Mouse (Mus musculus): ENCODE data around the gene Senp2. TPM values are rescaled to one million over a fixed set of nuclear protein-coding genes. Genes with fewer than 3 reads are reported as not detected.

Gene Senp2
- polyA plus RNA-seq, 1 experiment = 87.9 TPM

DNA sequence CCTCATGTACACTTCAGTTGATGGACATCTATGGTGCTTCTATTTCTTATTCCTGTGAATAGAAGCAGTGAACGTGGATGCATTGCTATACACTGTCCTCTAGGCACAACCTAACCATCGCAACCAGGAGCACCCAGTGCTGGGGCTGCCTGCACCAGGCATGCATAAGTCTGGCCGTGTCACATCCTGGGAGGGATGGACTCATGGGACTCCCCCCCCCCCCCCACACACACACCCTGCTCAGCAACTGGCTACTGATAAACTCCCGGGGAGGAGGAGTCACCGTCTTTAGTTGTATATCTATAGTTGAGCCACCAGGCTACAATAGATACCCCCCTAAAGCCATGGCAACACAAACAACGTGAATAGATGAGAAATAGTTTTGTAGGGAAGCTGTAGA, 48.2 kb downstream of the Senp2 start:
- no peak overlapping the region for H3K4me3 ChIP-seq (ENCODE audit: low read depth, low read length)
- H3K27me3 ChIP-seq (ENCODE audit: control insufficient read depth, insufficient read depth, low read length, poor library complexity, severe bottlenecking) = no peaks in the 10 kb centered on the region
- H3K9me3 ChIP-seq (replicated peaks; ENCODE audit: control insufficient read depth, insufficient read depth, low read length, poor library complexity, severe bottlenecking) = no peaks in the 10 kb centered on the region
- TF ChIP-seq EP300 (IDR thresholded peaks at IDR 0.05; ENCODE audit: insufficient read depth, low read depth, low read length) = no peak
- TF ChIP-seq CTCF (IDR thresholded peaks at IDR 0.05; ENCODE audit: low read depth, low read length) = no peak
- no peak for TF ChIP-seq POLR2A (IDR thresholded peaks at IDR 0.05; ENCODE audit: insufficient read depth, low read length)
- no peak overlapping the region for H3K9ac ChIP-seq (ENCODE audit: low read depth, poor library complexity, severe bottlenecking)
- H3K36me3 ChIP-seq (ENCODE audit: control insufficient read depth, insufficient read depth, low read length, poor library complexity, severe bottlenecking) = no peaks in the 10 kb centered on the region
- H3K4me1 ChIP-seq (ENCODE audit: control insufficient read depth, insufficient read depth, low read length) = peaks cover 4% of the 10 kb centered on the region
- H3K27ac ChIP-seq (ENCODE audit: insufficient read depth, low read length) = no peak overlapping the region

DNA sequence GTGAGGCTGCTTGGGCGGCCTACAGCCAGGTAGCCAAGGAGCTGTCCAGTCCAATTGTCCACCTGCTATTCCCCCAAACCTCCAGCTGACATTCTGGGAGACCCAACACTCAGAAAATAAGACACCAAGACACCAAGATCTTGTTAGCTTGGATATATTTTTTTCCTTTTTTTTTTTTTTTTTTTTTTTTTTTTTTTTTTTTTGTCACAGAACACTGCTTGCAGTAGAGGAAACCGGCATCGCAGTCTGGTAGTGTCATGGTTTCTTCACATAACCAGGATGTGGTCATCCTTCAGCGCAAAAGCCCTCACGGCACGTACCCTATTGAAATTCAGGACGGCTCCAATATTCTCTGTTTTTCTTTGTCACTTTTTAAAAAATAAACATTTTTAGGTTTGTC, 49.6 kb downstream of the Senp2 start:
- TF ChIP-seq EP300 (IDR thresholded peaks at IDR 0.05; ENCODE audit: insufficient read depth, low read depth, low read length) (no peak), CTCF (IDR thresholded peaks at IDR 0.05; ENCODE audit: low read depth, low read length) (no peak), POLR2A (IDR thresholded peaks at IDR 0.05; ENCODE audit: insufficient read depth, low read length) (no peak)
- H3K4me3 ChIP-seq (ENCODE audit: low read depth, low read length) = no peak overlapping the region

DNA sequence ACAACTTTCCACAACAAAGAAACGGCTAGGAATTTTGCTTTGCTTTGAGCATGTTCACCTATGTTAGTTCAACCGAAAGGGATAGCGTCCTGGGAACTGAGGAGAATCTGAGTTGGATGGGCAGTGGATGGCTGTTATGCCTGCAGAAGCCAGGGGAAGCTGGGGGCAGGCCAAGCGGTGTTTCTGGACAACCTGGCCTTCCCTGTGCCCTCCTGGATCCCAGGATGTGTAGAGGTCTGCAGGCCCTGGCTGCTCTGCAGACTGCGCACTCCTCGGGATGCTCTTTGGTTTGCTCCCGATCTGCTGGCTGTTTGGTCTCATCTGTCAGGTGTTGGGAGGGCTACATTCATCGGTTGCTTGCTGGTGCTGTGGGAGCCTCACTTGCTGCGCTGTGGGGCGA, 51.1 kb downstream of the Senp2 start:
- Histone ChIP-seq H3K36me3 (ENCODE audit: control insufficient read depth, insufficient read depth, low read length, poor library complexity, severe bottlenecking) (no peaks in the 10 kb centered on the region), H3K27ac (ENCODE audit: insufficient read depth, low read length) (no peak overlapping the region), H3K4me1 (ENCODE audit: control insufficient read depth, insufficient read depth, low read length) (peaks cover 4% of the 10 kb centered on the region), H3K4me3 (ENCODE audit: low read depth, low read length) (no peak overlapping the region), H3K27me3 (ENCODE audit: control insufficient read depth, insufficient read depth, low read length, poor library complexity, severe bottlenecking) (no peaks in the 10 kb centered on the region), H3K9ac (ENCODE audit: low read depth, poor library complexity, severe bottlenecking) (no peak overlapping the region), H3K9me3 (replicated peaks; ENCODE audit: control insufficient read depth, insufficient read depth, low read length, poor library complexity, severe bottlenecking) (no peaks in the 10 kb centered on the region)
- TF ChIP-seq CTCF (IDR thresholded peaks at IDR 0.05; ENCODE audit: low read depth, low read length) (no peak), POLR2A (IDR thresholded peaks at IDR 0.05; ENCODE audit: insufficient read depth, low read length) (no peak), EP300 (IDR thresholded peaks at IDR 0.05; ENCODE audit: insufficient read depth, low read depth, low read length) (no peak)

More for the DNA sequence above, 49.6 kb downstream of the Senp2 start:
- Histone ChIP-seq H3K27me3 (ENCODE audit: control insufficient read depth, insufficient read depth, low read length, poor library complexity, severe bottlenecking) (no peaks in the 10 kb centered on the region), H3K27ac (ENCODE audit: insufficient read depth, low read length) (no peak overlapping the region), H3K36me3 (ENCODE audit: control insufficient read depth, insufficient read depth, low read length, poor library complexity, severe bottlenecking) (no peaks in the 10 kb centered on the region), H3K4me1 (ENCODE audit: control insufficient read depth, insufficient read depth, low read length) (peaks cover 4% of the 10 kb centered on the region), H3K9me3 (replicated peaks; ENCODE audit: control insufficient read depth, insufficient read depth, low read length, poor library complexity, severe bottlenecking) (no peaks in the 10 kb centered on the region), H3K9ac (ENCODE audit: low read depth, poor library complexity, severe bottlenecking) (no peak overlapping the region)

DNA sequence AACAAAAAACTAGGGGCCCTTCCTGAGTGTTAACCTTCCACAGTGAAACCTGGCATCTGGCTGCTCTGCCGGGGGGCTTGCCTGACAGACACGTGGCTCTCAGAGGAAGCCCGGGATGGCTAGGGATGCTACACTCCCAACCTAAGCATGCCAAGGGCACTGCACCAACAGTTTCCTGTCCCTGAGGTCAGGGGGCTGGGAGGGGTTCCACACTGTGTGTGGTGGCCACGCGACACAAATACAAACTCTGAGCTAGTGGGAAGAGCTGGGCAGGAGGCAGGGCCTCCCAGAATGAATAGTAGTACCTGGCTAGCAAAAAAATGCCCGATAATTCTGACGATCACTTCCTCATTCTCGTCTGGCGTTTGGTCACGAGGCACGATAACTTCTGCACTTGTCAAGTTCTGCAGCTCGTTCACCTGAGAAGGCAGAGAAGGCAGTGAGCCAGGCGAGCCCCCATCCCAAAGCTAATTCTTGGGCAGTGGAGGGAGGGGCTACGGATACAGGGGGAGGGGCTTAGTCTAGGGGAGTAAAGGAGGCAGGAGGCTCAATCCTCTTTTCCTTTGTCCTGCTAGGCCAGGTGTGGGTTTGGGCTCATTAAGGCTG, 52.4 kb downstream of the Senp2 start:
- H3K36me3 ChIP-seq (ENCODE audit: control insufficient read depth, insufficient read depth, low read length, poor library complexity, severe bottlenecking) = no peaks in the 10 kb centered on the region
- no peaks in the 10 kb centered on the region for H3K27me3 ChIP-seq (ENCODE audit: control insufficient read depth, insufficient read depth, low read length, poor library complexity, severe bottlenecking)
- no peak overlapping the region for H3K9ac ChIP-seq (ENCODE audit: low read depth, poor library complexity, severe bottlenecking)
- H3K4me3 ChIP-seq (ENCODE audit: low read depth, low read length) = no peak overlapping the region
- no peak for TF ChIP-seq EP300 (IDR thresholded peaks at IDR 0.05; ENCODE audit: insufficient read depth, low read depth, low read length)
- no peak for TF ChIP-seq POLR2A (IDR thresholded peaks at IDR 0.05; ENCODE audit: insufficient read depth, low read length)
- TF ChIP-seq CTCF (IDR thresholded peaks at IDR 0.05; ENCODE audit: low read depth, low read length) = no peak
- no peak overlapping the region for H3K27ac ChIP-seq (ENCODE audit: insufficient read depth, low read length)
- no peaks in the 10 kb centered on the region for H3K9me3 ChIP-seq (replicated peaks; ENCODE audit: control insufficient read depth, insufficient read depth, low read length, poor library complexity, severe bottlenecking)
- H3K4me1 ChIP-seq (ENCODE audit: control insufficient read depth, insufficient read depth, low read length) = peaks cover 4% of the 10 kb centered on the region

DNA sequence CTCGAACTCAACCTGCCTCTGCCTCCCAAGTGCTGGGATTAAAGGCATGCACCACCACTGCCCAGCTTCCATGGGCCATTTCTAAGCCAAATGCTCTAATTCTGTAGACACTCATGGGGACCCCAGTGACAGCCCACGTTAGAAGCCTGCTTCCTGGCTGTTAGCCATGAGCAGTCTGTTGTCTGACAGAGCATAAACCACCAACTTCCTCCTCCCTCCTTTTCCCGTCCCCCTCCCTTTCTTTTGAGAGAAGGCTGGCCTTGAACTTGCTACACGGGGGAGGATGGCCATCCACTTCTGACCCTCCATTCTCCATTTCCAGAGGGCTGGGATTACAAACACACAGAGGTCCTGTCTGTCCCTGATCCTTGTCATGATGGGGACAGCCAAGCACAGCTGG, 53.0 kb downstream of the Senp2 start:
- Histone ChIP-seq H3K4me3 (ENCODE audit: low read depth, low read length) (no peak overlapping the region), H3K27ac (ENCODE audit: insufficient read depth, low read length) (no peak overlapping the region), H3K27me3 (ENCODE audit: control insufficient read depth, insufficient read depth, low read length, poor library complexity, severe bottlenecking) (no peaks in the 10 kb centered on the region), H3K9me3 (replicated peaks; ENCODE audit: control insufficient read depth, insufficient read depth, low read length, poor library complexity, severe bottlenecking) (no peaks in the 10 kb centered on the region), H3K36me3 (ENCODE audit: control insufficient read depth, insufficient read depth, low read length, poor library complexity, severe bottlenecking) (no peaks in the 10 kb centered on the region), H3K9ac (ENCODE audit: low read depth, poor library complexity, severe bottlenecking) (no peak overlapping the region), H3K4me1 (ENCODE audit: control insufficient read depth, insufficient read depth, low read length) (peaks cover 4% of the 10 kb centered on the region)
- TF ChIP-seq CTCF (IDR thresholded peaks at IDR 0.05; ENCODE audit: low read depth, low read length) (no peak), POLR2A (IDR thresholded peaks at IDR 0.05; ENCODE audit: insufficient read depth, low read length) (no peak), EP300 (IDR thresholded peaks at IDR 0.05; ENCODE audit: insufficient read depth, low read depth, low read length) (no peak)

DNA sequence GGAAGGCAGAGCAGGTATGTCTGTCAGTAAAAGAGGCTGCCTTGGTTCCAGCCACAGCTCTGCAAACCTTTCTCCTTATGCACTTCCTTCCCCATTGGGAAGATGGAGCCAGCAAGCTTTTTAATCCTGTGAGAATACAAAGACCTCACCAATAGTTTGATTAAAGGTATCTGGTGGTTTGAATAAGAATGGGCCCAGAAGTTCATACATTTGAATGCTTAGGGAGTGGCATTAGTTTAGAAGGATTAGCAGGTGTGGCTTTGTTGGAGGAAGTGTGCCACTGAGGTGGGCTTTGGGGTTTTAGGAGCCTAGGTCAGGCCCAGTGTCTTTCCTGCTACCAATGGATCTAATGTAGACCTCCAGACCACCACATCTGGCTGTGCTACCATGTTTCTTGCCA, 56.3 kb downstream of the Senp2 start:
- no peaks in the 10 kb centered on the region for H3K36me3 ChIP-seq (ENCODE audit: control insufficient read depth, insufficient read depth, low read length, poor library complexity, severe bottlenecking)
- H3K4me3 ChIP-seq (ENCODE audit: low read depth, low read length) = no peak overlapping the region
- H3K27me3 ChIP-seq (ENCODE audit: control insufficient read depth, insufficient read depth, low read length, poor library complexity, severe bottlenecking) = no peaks in the 10 kb centered on the region
- TF ChIP-seq EP300 (IDR thresholded peaks at IDR 0.05; ENCODE audit: insufficient read depth, low read depth, low read length) (no peak), CTCF (IDR thresholded peaks at IDR 0.05; ENCODE audit: low read depth, low read length) (no peak), POLR2A (IDR thresholded peaks at IDR 0.05; ENCODE audit: insufficient read depth, low read length) (no peak)
- H3K9me3 ChIP-seq (replicated peaks; ENCODE audit: control insufficient read depth, insufficient read depth, low read length, poor library complexity, severe bottlenecking) = no peaks in the 10 kb centered on the region
- H3K27ac ChIP-seq (ENCODE audit: insufficient read depth, low read length) = no peak overlapping the region
- H3K4me1 ChIP-seq (ENCODE audit: control insufficient read depth, insufficient read depth, low read length) = peaks cover 4% of the 10 kb centered on the region
- H3K9ac ChIP-seq (ENCODE audit: low read depth, poor library complexity, severe bottlenecking) = no peak overlapping the region
